Mouse (Mus musculus) cerebellum, adult 2 months (tissue): ENCODE results near the gene Rbm26. TPM values are rescaled to one million over a fixed set of nuclear protein-coding genes. Genes with fewer than 3 reads are reported as not detected.

Experiments
- DNase-seq, 2 experiments: peaks; one replicate each; pipeline ENCODE4 v3.0.0; 2021
- H3K27ac ChIP-seq: fragments of 200-500 bp; 2 replicates; pipeline ENCODE4 v1.5.1; 2012; ENCODE audit warnings: low read length, control low read depth, inconsistent platforms; ENCODE audit not compliant: insufficient read depth
- H3K27me3 ChIP-seq: fragments of 200-500 bp; 2 replicates; pipeline ENCODE4 v1.6.1; 2012; ENCODE audit warnings: inconsistent platforms, mild to moderate bottlenecking, low read length, moderate library complexity; ENCODE audit not compliant: control insufficient read depth, insufficient read depth
- H3K4me1 ChIP-seq: fragments of 200-500 bp; 2 replicates; pipeline ENCODE4 v1.6.1; 2011; ENCODE audit warnings: low read length; ENCODE audit not compliant: control insufficient read depth, insufficient read depth
- H3K4me3 ChIP-seq: fragments of 200-500 bp; replicated peaks from 2 replicates; pipeline ENCODE3; 2011; ENCODE audit warnings: mild to moderate bottlenecking, low read depth, low read length, control low read depth; ENCODE audit not compliant: insufficient read depth
- CTCF ChIP-seq: fragments of 200-500 bp; IDR thresholded peaks from 2 replicates; pipeline ENCODE4 v1.5.1; 2011; ENCODE audit warnings: low read depth, mild to moderate bottlenecking, control low read depth, low read length, moderate library complexity, borderline replicate concordance; ENCODE audit not compliant: insufficient read depth
- POLR2A ChIP-seq: fragments of 200-500 bp; IDR thresholded peaks from 2 replicates; pipeline ENCODE4 v1.6.1; 2011; ENCODE audit warnings: low read length, control low read depth, borderline replicate concordance; ENCODE audit not compliant: insufficient read depth
- WGBS: fragments of 180-500 bp; shearing (Covaris S2); methylation state at CpG from one replicate; pipeline ENCODE4 v1.1.7; 2018; 5-methylcytosine and 5-hydroxymethylcytosine counted together
- polyA plus RNA-seq: library from polyadenylated mRNA; depleted of rRNA; stranded (reverse); fragments of >200 nt; gene quantifications from 2 replicates; pipeline ENCODE4 v1.2.3, GENCODE M21; 2012

Rbm26 gene
- polyA plus RNA-seq, 1 experiment: 39.6 TPM

DNA sequence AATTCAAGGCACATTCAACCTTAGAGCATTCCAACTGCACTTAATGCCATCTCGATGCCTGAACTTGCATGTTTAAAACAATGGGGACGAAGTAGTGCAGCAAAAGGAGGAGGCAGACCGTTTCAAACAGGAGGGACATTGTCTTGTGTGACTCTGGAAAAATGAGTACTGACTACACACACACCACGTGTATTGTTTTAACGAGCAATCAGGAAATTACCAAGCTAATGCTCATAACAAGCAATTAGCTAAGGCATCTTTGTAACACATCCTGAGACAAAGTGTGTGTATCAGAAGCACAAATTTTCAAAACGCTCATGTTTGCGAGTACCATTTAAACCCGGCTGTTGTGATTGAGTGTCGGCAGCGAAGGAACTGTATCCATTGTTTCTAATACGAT lies 93.0 kb downstream of the Rbm26 start:
- TF ChIP-seq POLR2A: no peak
- no peak for TF ChIP-seq CTCF
- H3K27ac ChIP-seq: no peak overlapping the region
- DNase-seq: no peak
- 73% methylated on average over 11 of the region's 11 CpGs for WGBS
- H3K4me1 ChIP-seq: no peaks in the 10 kb centered on the region
- no peak overlapping the region for H3K4me3 ChIP-seq
- peaks cover 1% of the 10 kb centered on the region; the same call in 1 of the 2 replicates for H3K27me3 ChIP-seq

DNA sequence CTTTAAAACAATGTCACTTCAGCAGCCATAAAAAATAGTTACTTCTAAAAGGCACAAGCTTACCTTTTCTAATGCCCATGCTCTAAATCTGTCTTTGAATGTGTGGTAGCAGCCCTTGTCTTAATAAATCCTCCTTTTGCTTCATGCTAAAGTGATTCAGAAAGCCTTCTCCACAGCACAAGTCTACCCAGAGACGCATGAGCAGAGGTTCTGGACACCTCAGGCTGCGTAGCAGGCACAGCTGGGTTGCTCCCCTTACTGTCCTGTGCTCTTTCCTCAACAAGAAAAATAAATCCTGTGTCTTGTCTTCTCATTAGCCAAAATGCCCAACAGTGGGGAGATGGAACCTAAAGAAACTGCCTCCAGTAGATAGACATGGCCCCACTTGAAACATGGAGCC lies 102.4 kb downstream of the Rbm26 start:
- 91% methylated on average over 2 of the region's 2 CpGs for WGBS
- DNase-seq: no peak
- H3K4me3 ChIP-seq: no peak overlapping the region
- no peaks in the 10 kb centered on the region; the same call in 1 of the 2 replicates for H3K27me3 ChIP-seq
- H3K4me1 ChIP-seq: no peaks in the 10 kb centered on the region
- no peak overlapping the region for H3K27ac ChIP-seq
- TF ChIP-seq POLR2A: no peak
- no peak for TF ChIP-seq CTCF

GRCm38 (mm10) chr14:105074376-105074775 lies 102.8 kb downstream of the Rbm26 start:
- no peaks in the 10 kb centered on the region; the same call in 1 of the 2 replicates for H3K27me3 ChIP-seq
- H3K4me3 ChIP-seq: no peak overlapping the region
- no peak for DNase-seq
- no peak for TF ChIP-seq CTCF
- no peak overlapping the region for H3K27ac ChIP-seq
- H3K4me1 ChIP-seq: no peaks in the 10 kb centered on the region
- 94% methylated on average over 7 of the region's 7 CpGs for WGBS

- Histone ChIP-seq H3K4me1 (no peaks in the 10 kb centered on the region), H3K27me3 (no peaks in the 10 kb centered on the region; the same call in 1 of the 2 replicates), H3K4me3 (no peak overlapping the region), H3K27ac (no peak overlapping the region)
- TF ChIP-seq CTCF (no peak), POLR2A (no peak)
- no peak for DNase-seq
- 50% methylated on average over 14 of the region's 14 CpGs for WGBS
Measured at GRCm38 (mm10) chr14:105071010-105071509, 106.1 kb downstream of the Rbm26 start.

- Histone ChIP-seq H3K27ac (no peak overlapping the region), H3K4me3 (no peak overlapping the region), H3K27me3 (no peaks in the 10 kb centered on the region; the same call in 1 of the 2 replicates), H3K4me1 (no peaks in the 10 kb centered on the region)
- WGBS: 88% methylated on average over 11 of the region's 11 CpGs
- DNase-seq: no peak
- TF ChIP-seq CTCF (no peak), POLR2A (no peak)
Measured at GRCm38 (mm10) chr14:105070258-105071009, 106.7 kb downstream of the Rbm26 start.

DNA sequence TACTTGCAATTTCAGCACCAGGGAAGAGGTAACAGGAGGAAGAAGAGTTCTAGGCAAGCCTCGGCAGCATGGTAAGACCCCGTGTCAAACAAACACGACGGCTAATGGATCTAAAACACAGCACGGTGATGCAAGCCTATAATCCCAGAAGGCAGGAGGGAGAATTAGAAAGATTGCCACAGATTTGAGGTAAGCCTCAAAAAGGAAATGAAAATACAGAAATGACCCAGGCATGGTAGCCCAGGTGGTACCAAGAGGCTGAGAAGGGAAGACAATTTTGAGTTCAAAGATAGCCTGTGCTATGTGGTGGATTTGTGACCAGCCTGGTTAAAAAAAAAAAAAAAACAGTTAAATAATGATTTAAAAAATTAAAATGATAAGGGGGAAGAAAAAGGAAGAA lies 109.1 kb downstream of the Rbm26 start:
- H3K27me3 ChIP-seq: no peaks in the 10 kb centered on the region; the same call in 1 of the 2 replicates
- no peak for DNase-seq
- no peak overlapping the region for H3K4me3 ChIP-seq
- H3K27ac ChIP-seq: no peak overlapping the region
- TF ChIP-seq CTCF: no peak
- TF ChIP-seq POLR2A: no peak
- no peaks in the 10 kb centered on the region for H3K4me1 ChIP-seq
- 93% methylated on average over 5 of the region's 5 CpGs for WGBS

GRCm38 (mm10) chr14:105064243-105064642 lies 112.9 kb downstream of the Rbm26 start:
- TF ChIP-seq CTCF (no peak), POLR2A (no peak)
- WGBS: 75% methylated on average over 1 of the region's 1 CpGs
- Histone ChIP-seq H3K27me3 (no peaks in the 10 kb centered on the region), H3K27ac (no peak overlapping the region), H3K4me3 (no peak overlapping the region), H3K4me1 (no peaks in the 10 kb centered on the region)
- no peak for DNase-seq

GRCm38 (mm10) chr14:105061230-105061629 lies 115.9 kb downstream of the Rbm26 start:
- Histone ChIP-seq H3K4me3 (no peak overlapping the region), H3K4me1 (no peaks in the 10 kb centered on the region), H3K27me3 (no peaks in the 10 kb centered on the region), H3K27ac (no peak overlapping the region)
- no peak for DNase-seq
- TF ChIP-seq POLR2A (no peak), CTCF (no peak)
- 83% methylated on average over 2 of the region's 2 CpGs for WGBS
